Mouse (Mus musculus) cerebellum, adult 9-10 months (tissue): ENCODE measurements around the gene Pts.

Source experiments
- DNase-seq: peaks from one replicate; pipeline ENCODE4 v3.0.0; 2022

Pts gene

GRCm38 (mm10) chr9:50527860-50528259 is 664 bp downstream of the Pts start:
- DNase-seq = no peak

GRCm38 (mm10) chr9:50525585-50525984 is 2.9 kb downstream of the Pts start:
- DNase-seq = no peak

DNA sequence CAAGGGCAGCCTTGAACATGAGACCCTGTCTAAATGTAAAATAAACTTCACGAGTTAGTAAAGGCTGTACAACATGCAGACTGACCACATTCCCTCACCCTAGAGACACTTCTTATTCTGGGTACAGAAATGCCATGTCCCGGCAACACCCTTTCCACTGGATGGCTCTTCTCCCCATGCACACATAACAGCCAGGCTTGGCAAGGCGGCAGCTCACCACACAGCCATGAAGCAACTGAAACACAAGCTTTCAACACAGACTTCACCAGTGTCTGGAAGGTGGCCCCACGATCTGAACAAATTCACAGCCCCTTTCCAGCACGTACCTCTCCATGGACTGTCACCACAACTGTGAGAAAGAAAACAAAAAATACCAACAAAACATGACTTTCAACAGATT is 3.6 kb downstream of the Pts start:
- no peak for DNase-seq

DNA sequence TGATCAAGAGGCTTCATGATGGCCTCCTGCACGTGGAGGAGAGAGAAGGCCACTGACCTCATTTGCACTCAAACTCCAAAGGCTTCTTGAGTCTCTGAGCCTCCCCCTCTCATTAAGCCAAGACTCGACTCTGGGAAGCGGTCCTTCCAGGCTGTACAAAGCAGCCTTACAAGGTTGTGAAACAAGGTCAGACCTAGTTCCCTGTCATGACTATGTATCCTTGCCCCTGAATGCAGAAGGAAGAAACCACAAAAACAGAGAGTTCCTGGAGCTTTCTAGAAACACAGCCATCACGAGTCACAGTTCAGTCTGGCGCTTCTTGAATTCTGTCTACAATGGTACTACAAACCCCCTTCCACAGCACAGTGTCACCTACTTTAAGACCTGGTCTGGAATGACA is 6.0 kb downstream of the Pts start:
- no peak for DNase-seq

- DNase-seq = no peak
Observed at GRCm38 (mm10) chr9:50521562-50521961, 7.0 kb downstream of the Pts start.

DNA sequence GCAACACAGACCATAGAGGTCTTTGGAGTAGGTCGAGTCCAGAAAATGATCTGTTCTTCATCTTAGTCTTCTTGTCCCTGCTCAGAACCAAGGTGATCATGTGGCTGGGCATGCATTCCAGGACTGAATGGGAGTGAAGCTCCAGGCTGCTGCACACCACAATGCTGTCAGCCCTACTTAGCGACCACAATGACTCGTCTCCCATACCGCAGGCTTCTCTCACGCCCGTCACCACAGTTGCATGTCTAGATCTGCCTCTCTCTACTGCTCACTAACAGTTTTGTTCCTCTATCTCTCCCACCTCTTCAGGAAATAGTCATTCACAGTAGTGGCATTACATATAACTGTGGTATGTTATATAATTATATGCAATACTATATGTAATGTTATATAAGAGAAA is 7.8 kb downstream of the Pts start:
- no peak for DNase-seq

- no peak for DNase-seq
Observed at GRCm38 (mm10) chr9:50518781-50519180, 9.7 kb downstream of the Pts start.

GRCm38 (mm10) chr9:50515462-50515861 is 13.1 kb downstream of the Pts start:
- DNase-seq = no peak

DNA sequence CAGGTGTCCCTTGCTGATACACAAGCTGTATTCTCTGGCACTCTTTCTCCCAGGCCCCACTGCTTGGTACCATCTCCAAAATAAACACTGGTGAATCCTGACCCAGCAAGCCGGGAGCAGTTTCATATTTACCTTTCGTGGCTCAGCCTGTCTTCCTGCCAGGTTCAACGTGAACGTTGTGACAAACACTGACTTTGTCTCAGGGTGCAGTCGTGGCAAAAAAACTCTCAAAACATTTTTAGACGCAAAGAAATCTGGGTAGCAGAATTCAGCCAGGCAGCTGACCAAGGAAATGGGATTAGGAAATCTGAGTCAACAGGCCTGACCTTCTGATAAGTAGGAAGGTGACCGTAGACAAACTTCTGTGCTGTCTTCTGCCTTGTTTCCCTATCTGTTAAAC is 21.0 kb downstream of the Pts start:
- DNase-seq = no peak

DNA sequence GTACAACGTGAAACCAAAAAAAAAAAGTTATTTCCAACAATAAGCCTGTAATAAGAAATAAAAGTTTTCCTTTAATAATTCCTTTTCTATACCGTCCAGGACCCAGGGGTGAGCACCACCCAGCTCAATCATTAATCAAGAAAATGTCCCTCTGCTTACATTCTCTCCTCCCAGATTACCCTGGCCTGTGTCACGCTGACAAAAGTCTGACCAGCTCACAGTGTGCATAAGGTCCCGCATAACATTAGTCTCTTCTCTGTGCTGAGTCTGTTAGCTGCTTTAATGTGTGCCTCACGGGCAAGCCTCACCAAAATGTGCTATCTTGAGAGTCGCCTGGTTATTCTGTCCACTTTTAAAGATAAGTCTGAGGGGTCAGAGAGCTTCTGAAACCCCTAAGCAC is 23.1 kb downstream of the Pts start:
- DNase-seq = no peak

DNA sequence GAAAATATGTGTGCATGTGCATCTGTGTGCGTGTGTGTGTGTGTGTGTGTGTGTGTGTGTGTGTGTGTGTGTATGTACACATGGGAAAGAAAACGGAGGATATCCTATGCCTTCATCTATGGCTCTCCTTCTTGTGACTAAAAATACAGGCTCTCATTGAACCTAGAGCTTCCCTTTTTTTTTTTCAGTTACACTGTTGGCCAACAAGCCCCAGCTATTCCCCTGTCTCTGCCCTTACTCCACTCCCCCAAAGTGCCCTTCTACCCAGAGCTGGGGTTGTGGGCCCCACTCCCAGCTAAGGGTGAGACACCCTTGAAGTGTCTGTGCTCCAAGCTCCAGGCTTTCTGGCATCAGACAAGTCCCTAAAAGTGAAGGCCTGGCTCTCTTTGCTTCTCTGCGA is 25.6 kb downstream of the Pts start:
- no peak for DNase-seq

GRCm38 (mm10) chr9:50500974-50501501 is 27.5 kb downstream of the Pts start:
- DNase-seq = peak; percentile 18

DNA sequence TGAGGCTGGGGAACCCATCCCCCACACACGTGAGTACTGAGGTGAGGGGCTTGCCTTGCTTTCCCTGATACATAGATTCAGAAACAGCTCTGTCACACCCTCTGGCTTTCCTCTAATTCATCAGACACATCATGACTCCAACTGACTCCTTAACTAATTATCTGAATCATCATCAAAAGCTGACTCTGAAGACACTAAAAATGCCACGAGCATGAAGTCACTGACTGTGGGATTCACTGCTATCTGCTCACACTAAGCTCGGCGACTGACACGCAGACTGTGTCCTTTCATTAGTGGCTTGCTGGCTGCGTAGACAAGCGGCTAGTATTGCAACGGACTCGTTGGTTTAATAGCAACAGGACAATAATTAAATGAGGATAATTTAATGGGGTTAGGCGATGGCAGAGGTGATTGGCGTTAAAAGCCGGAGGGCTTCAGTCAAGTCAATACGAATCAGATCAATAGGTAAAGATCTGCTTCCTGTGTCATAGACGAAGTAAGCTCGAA is 28.0 kb downstream of the Pts start:
- DNase-seq = no peak

DNA sequence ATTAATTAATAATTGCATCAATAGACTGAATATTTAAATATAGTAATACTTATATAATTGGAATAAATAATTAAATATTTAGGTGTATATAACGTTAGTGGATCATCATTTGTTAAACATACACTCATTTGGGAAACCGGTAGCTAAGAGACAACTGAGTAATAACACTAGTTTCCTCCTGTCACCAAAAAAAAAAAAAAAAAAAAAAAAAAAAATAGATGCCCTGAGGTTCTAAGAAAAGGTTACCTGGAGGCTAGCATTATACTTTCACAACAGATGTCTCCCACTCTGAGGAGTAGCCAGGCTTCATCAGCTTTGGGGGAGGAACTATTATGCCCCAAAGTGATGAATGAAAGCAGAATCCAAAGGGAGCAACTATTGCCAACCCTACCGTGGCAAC is 28.7 kb downstream of the Pts start:
- no peak for DNase-seq

- no peak for DNase-seq
Observed at GRCm38 (mm10) chr9:50498815-50499214, 29.7 kb downstream of the Pts start.

DNA sequence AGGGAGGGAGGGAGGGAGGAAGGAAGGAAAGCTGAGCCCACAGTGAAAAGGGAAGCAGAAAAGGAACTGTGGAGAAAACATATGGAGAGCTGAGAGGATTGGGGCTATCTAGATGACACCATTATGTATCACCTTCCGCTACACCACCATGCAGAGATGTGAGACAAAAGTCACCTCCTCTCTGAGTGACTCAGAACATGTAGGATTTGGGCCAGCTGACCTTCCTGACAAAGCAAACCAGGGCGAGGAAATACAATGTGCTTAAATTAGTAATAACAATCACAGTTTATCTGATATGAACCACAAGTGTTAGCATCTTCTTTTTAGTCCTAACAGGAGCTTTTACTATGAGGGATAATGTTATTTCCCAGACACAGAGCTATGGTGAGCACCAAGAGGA is 31.0 kb downstream of the Pts start:
- no peak for DNase-seq

DNA sequence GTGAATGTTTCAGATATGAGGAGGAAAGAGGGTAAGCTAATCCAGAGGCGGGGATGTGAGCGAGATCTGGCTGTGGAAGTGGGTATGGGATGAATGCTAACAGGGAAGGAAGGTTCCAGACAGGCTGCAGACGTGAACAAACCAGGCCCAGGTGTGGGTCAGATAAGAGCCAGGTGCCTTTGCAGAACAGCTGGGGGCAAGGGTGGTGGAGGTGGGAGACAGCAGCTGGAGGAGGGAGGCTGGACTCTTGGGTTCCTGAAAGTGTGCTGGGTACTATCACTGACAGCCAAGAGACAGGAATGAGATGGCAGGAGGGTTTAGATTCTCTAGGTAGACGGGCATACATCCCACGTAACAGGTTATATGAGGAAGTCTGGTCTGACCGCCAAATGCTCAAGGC is 31.4 kb downstream of the Pts start:
- DNase-seq = no peak

DNA sequence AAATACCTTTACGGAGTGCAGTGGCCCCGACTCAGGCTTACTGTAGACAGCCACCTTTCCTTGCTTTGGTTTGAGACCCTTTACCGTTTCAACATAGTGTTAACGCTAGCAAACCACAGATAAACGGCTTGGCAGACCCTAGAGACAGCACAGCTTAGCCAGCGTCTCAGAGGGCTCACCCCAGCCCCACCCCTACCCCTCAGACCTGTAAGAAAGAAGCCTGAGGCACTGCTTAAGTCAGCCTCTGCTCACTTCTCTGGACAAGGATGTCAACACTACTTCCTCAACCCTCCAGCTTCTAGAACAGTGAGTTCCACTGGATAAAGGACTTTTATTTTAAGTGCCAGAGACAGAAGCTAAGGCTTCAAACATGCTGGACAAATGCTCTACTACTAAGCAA is 32.0 kb downstream of the Pts start:
- no peak for DNase-seq

DNA sequence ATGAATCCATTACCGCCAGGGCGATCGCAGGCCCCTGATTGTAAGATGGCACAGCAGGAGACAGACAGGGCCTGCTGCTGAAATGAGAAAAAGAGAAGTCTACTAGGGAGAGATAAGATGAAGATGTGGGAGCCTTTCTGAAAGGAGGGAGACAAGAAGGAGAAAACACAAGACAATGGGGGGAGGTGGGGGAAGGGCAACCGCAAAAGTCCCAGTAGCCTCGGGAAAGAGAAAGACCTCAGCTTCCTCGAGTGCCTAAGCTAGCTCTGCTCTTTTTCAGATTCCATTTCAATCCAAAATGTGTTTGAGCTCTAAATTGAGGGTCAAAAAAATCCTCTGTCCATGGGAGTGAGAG is 32.4 kb downstream of the Pts start:
- no peak for DNase-seq

GRCm38 (mm10) chr9:50495405-50496150 is 32.9 kb downstream of the Pts start:
- no peak for DNase-seq

- DNase-seq = no peak
Observed at GRCm38 (mm10) chr9:50494311-50494710, 34.2 kb downstream of the Pts start, which contains the start of gene Plet1. Gene Plet1 (plus strand): TSS chr9:50494525.

DNA sequence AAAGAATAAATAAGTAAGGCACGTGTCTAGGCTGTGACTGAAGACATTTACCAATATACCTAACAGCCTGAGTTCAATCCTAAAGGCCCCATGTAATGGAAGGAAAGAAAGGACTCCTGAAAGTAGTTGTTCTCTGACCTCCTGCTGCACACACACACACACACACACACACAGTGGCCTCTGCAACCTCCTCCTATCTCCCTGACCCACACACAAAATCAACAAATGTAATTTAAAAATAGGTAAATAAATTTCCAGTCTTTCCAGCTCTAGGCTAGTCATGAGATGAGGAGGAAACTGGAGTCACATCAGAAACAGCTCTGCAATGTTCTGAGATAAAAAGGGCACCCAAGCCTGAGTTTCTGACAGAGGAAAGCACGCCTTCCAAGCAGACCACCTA is 34.7 kb downstream of the Pts start:
- no peak for DNase-seq

- DNase-seq = no peak
Observed at GRCm38 (mm10) chr9:50491531-50492045, 36.9 kb downstream of the Pts start.

GRCm38 (mm10) chr9:50490836-50491235 is 37.7 kb downstream of the Pts start:
- no peak for DNase-seq

DNA sequence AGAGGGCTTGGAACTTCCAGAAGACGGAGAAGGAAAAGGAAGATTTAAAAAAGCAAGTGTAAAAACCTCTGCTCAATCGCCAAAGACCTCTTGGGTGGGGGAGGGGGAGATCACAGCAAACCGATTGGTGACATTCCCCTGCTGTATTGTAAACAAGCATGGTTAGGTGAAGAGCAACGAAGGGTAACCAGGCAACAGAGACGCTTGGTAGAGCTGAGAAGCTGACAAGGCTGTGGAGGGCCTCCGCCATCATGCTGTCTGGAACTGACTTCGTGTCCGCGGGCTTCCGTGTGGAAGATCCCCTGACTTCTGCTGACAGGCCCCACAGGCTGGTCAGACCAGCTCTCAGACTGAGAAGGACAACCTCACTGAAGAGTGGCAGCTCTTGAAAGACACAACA is 43.0 kb downstream of the Pts start:
- no peak for DNase-seq
